Mouse (Mus musculus): ENCODE results near the gene Bsn. TPM values are rescaled to one million over a fixed set of nuclear protein-coding genes. Genes with fewer than 3 reads are reported as not detected.

Gene Bsn
- polyA plus RNA-seq, 1 experiment from 2014 or later = 0.59 TPM

DNA sequence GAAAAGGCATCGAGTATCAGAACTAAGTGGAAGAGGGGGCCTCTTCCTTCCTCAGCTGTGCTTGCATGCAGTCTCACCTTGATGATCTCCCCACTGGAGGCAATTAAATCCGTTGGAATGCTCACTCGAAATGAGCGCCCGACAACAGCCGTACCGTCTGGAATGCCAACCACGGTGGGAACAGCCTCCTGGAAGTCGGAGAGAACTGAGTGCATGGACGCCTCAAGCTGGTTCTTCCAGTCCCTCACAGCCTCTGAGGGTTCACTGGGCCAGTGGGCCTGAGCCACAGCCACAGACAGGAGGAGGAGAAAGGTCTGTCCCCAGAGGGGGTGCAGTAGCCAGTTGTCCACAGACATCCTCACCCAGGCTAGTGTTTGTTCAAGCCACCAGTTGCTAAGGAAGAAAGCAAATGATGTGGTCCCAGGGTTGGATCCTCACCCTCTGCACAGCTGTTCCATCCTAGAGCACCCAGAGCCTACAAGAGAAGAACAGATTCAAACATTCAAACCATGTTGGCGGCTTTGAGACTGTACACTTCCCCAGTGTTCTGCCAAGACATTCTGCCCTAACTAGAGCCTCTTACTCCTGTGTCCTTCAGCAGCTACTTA is 27.9 kb upstream of the Bsn start:
- 84% methylated on average over 11 of the region's 11 CpGs for WGBS (ENCODE audit: insufficient replicate concordance)
- DNase-seq = no peak
- H3K27me3 ChIP-seq (ENCODE audit: insufficient read depth, low read length) = no peaks in the 10 kb centered on the region
- TF ChIP-seq CTCF (IDR thresholded peaks at IDR 0.05; ENCODE audit: low read depth) (no peak), EP300 (IDR thresholded peaks at IDR 0.05; ENCODE audit: low read depth) (no peak)
- H3K4me2 ChIP-seq (ENCODE audit: low read depth, low read length) = no peak overlapping the region
- ATAC-seq = no peak
- no peak overlapping the region for H3K27ac ChIP-seq (ENCODE audit: low read depth)
- peaks cover 4% of the 10 kb centered on the region for H3K36me3 ChIP-seq (replicated peaks; ENCODE audit: insufficient read depth, low read length)
- no peak overlapping the region for H3K9ac ChIP-seq (replicated peaks)
- no peaks in the 10 kb centered on the region for H3K9me3 ChIP-seq (ENCODE audit: low read length)
- H3K4me1 ChIP-seq (ENCODE audit: insufficient read depth) = peaks cover 8% of the 10 kb centered on the region
- no peak overlapping the region for H3K4me3 ChIP-seq (ENCODE audit: low read depth, low read length)

DNA sequence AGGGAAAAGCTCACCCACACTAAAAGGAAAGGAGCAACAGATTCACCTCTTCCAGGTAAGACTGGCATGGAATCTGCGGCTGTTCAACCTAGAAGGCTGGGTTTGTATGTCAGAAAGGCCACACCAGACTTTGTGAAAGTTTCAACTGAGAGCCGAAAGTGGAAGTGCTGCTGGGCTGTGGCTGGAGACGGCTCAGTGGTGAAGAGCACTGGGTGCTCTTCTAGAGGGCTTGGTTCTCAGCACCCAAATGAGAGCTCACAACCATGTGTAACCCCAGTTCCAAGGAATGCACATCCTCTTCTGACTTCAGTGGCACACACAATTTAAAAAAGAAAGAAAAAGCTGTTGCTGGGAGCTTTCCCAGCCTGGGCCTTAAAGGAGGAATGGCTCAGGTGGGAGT is 27.2 kb upstream of the Bsn start:
- Histone ChIP-seq H3K4me1 (ENCODE audit: insufficient read depth) (peaks cover 8% of the 10 kb centered on the region), H3K4me2 (ENCODE audit: low read depth, low read length) (no peak overlapping the region), H3K9ac (replicated peaks) (no peak overlapping the region), H3K36me3 (replicated peaks; ENCODE audit: insufficient read depth, low read length) (peaks cover 4% of the 10 kb centered on the region), H3K27ac (ENCODE audit: low read depth) (no peak overlapping the region), H3K4me3 (ENCODE audit: low read depth, low read length) (no peak overlapping the region), H3K9me3 (ENCODE audit: low read length) (no peaks in the 10 kb centered on the region), H3K27me3 (ENCODE audit: insufficient read depth, low read length) (no peaks in the 10 kb centered on the region)
- WGBS (ENCODE audit: insufficient replicate concordance) = 82% methylated on average over 3 of the region's 3 CpGs
- ATAC-seq = no peak
- no peak for DNase-seq
- TF ChIP-seq CTCF (IDR thresholded peaks at IDR 0.05; ENCODE audit: low read depth) (no peak), EP300 (IDR thresholded peaks at IDR 0.05; ENCODE audit: low read depth) (no peak)

DNA sequence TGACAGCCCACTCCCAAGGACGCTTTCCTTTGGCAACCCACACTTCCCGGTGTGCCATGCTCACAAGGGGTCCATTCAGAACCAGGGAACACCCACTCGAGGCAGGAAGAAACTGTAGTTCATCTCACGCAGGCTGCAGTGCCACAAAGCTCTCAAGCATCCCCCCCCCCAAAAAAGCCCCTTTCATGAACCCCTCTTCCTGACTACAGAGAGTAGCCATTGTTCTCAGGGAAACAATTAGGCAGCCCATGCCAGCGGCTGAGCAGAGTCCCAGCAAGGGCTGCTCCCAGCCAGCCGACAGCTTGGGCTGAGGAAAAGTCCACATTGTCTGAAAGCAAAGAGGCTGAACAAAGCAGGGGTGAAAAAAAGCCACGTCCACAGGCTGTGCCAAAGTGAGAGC is 22.9 kb upstream of the Bsn start:
- Histone ChIP-seq H3K4me2 (ENCODE audit: low read depth, low read length) (no peak overlapping the region), H3K27me3 (ENCODE audit: insufficient read depth, low read length) (no peaks in the 10 kb centered on the region), H3K27ac (ENCODE audit: low read depth) (no peak overlapping the region), H3K36me3 (replicated peaks; ENCODE audit: insufficient read depth, low read length) (peaks cover 16% of the 10 kb centered on the region), H3K4me3 (ENCODE audit: low read depth, low read length) (no peak overlapping the region), H3K9me3 (ENCODE audit: low read length) (no peaks in the 10 kb centered on the region), H3K9ac (replicated peaks) (no peak overlapping the region), H3K4me1 (ENCODE audit: insufficient read depth) (no peaks in the 10 kb centered on the region)
- ATAC-seq (no peak), DNase-seq (no peak)
- WGBS (ENCODE audit: insufficient replicate concordance) = 70% methylated on average over 7 of the region's 7 CpGs
- TF ChIP-seq EP300 (IDR thresholded peaks at IDR 0.05; ENCODE audit: low read depth) = no peak

DNA sequence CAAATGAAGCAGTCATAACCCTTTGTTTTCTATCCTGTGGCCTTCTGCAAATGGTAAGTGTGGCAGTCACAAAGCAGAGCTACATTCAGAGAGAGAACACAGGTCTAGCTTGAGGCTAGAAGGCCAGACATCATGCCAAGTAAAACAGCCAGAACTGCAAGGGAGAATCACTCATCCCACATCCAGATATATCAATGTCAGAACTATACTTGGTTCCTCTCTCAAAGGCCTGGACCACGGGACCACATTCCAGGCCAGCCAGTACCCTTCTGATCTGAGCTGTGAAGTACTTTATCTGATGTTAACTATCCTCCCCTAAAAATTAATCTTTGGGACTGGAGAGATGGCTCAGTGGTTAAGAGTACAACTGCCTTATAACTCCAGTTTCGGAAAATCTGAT is 22.2 kb upstream of the Bsn start:
- Histone ChIP-seq H3K4me3 (ENCODE audit: low read depth, low read length) (no peak overlapping the region), H3K36me3 (replicated peaks; ENCODE audit: insufficient read depth, low read length) (peaks cover 19% of the 10 kb centered on the region), H3K4me2 (ENCODE audit: low read depth, low read length) (no peak overlapping the region), H3K9ac (replicated peaks) (no peak overlapping the region), H3K27ac (ENCODE audit: low read depth) (no peak overlapping the region), H3K4me1 (ENCODE audit: insufficient read depth) (no peaks in the 10 kb centered on the region), H3K27me3 (ENCODE audit: insufficient read depth, low read length) (no peaks in the 10 kb centered on the region), H3K9me3 (ENCODE audit: low read length) (no peaks in the 10 kb centered on the region)
- 78% methylated on average over 2 of the region's 2 CpGs for WGBS (ENCODE audit: insufficient replicate concordance)
- ATAC-seq (no peak), DNase-seq (no peak)
- TF ChIP-seq EP300 (IDR thresholded peaks at IDR 0.05; ENCODE audit: low read depth) (no peak), CTCF (IDR thresholded peaks at IDR 0.05; ENCODE audit: low read depth) (no peak)

DNA sequence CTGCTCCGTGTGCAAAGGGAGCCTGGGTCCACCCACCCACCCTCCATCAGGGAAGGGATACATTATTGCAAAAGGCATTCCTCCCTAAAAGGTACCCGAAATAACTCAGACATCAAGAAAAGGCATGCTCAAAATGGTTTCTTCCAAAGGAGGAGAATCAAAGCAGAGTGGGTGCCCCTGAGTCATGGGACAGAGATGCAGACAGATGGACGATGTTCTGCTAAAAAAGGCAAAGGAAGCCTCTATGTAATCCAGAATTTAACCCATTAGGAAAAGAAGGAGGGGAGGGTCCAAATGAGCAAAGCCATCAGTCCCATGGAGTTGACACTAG is 15.4 kb upstream of the Bsn start:
- ATAC-seq = no peak
- Histone ChIP-seq H3K9ac (replicated peaks) (no peak overlapping the region), H3K36me3 (replicated peaks; ENCODE audit: insufficient read depth, low read length) (peaks cover 25% of the 10 kb centered on the region), H3K27me3 (ENCODE audit: insufficient read depth, low read length) (no peaks in the 10 kb centered on the region), H3K4me2 (ENCODE audit: low read depth, low read length) (no peak overlapping the region), H3K9me3 (ENCODE audit: low read length) (no peaks in the 10 kb centered on the region), H3K4me1 (ENCODE audit: insufficient read depth) (peaks cover 8% of the 10 kb centered on the region), H3K4me3 (ENCODE audit: low read depth, low read length) (no peak overlapping the region), H3K27ac (ENCODE audit: low read depth) (no peak overlapping the region)
- TF ChIP-seq EP300 (IDR thresholded peaks at IDR 0.05; ENCODE audit: low read depth) (no peak), CTCF (IDR thresholded peaks at IDR 0.05; ENCODE audit: low read depth) (no peak)
- DNase-seq = no peak
- 71% methylated on average over 3 of the region's 3 CpGs for WGBS (ENCODE audit: insufficient replicate concordance)

DNA sequence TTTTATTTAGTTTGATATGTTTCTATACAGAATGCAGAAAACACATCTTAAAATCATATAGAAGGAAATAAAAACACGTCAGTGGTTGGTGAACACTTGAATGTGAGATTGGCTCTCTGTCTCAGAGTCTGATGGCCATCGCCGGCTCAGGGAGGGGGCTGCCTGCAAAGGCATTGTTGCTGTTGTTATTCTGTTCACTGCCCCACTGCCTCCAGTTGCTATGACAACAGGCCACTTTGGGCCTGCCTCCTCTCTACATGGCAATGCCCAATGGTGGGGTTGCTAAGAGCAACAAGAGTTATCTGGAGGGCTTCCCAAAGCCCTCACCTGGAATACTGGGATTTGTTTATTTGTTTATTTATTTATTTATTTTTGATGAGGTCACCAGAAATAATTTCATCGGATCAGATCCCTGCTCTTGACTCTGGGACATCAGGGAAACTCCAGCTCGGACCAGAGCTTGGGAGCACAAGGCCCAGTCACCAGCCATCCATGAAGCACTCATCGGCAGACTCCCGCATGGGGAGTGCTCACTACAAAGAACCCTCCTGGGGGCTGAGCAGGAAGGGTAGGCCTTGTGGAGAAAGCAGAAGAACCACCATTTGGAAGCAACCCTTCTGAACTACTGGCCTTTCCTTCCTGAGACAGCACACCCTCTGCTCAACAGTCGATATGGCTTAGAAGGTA is 14.8 kb upstream of the Bsn start:
- Histone ChIP-seq H3K4me2 (ENCODE audit: low read depth, low read length) (no peak overlapping the region), H3K4me3 (ENCODE audit: low read depth, low read length) (no peak overlapping the region), H3K36me3 (replicated peaks; ENCODE audit: insufficient read depth, low read length) (peaks cover 25% of the 10 kb centered on the region), H3K27ac (ENCODE audit: low read depth) (no peak overlapping the region), H3K4me1 (ENCODE audit: insufficient read depth) (peaks cover 9% of the 10 kb centered on the region), H3K9me3 (ENCODE audit: low read length) (no peaks in the 10 kb centered on the region), H3K9ac (replicated peaks) (no peak overlapping the region), H3K27me3 (ENCODE audit: insufficient read depth, low read length) (no peaks in the 10 kb centered on the region)
- DNase-seq (no peak), ATAC-seq (no peak)
- TF ChIP-seq CTCF (IDR thresholded peaks at IDR 0.05; ENCODE audit: low read depth) = no peak
- no peak for TF ChIP-seq EP300 (IDR thresholded peaks at IDR 0.05; ENCODE audit: low read depth)
- WGBS (ENCODE audit: insufficient replicate concordance) = 78% methylated on average over 8 of the region's 8 CpGs

All from liver, postnatal 0 days (tissue).